Mouse (Mus musculus) inflammation-experienced regulatory T-cells, adult 6 months (primary cell): ENCODE data around the gene Mknk2. TPM values are rescaled to one million over a fixed set of nuclear protein-coding genes. Genes with fewer than 3 reads are reported as not detected.
"Not testable (repeated sequence)": the region's sequence is repeated elsewhere in the genome, so short reads cannot be mapped to it uniquely, and the experiment has no call there.

Experiments
- ATAC-seq: one replicate; pipeline ENCODE4 v1.8.0; 2017
- polyA plus RNA-seq, 3 experiments: library from polyadenylated mRNA; unstranded; fragments of 100-300 nt; shearing (Covaris generic); gene quantifications; one replicate each; pipeline ENCODE4 v1.2.1; 2017

The Mknk2 gene
- polyA plus RNA-seq, 3 experiments from 2014 or later, result 50.3 to 61.4 (median 50.9) TPM

- ATAC-seq, result not testable (repeated sequence)
These were observed 28.0 kb downstream of the Mknk2 start for GRCm38 (mm10) chr10:80649910-80650309.

- ATAC-seq, result no peak
These were observed 31.0 kb downstream of the Mknk2 start for GRCm38 (mm10) chr10:80646936-80647335.

GRCm38 (mm10) chr10:80635345-80635744 lies 42.6 kb downstream of the Mknk2 start:
- no peak for ATAC-seq

GRCm38 (mm10) chr10:80628925-80629324 lies 49.0 kb downstream of the Mknk2 start:
- peak; percentile 78 for ATAC-seq

GRCm38 (mm10) chr10:80627685-80628084 lies 50.2 kb downstream of the Mknk2 start:
- no peak for ATAC-seq

GRCm38 (mm10) chr10:80625764-80626163 lies 52.1 kb downstream of the Mknk2 start:
- ATAC-seq, result no peak

GRCm38 (mm10) chr10:80623457-80624191 lies 54.3 kb downstream of the Mknk2 start:
- peak; percentile 17 for ATAC-seq

- no peak for ATAC-seq
These were observed 55.1 kb downstream of the Mknk2 start, which contains the start of gene Csnk1g2 for GRCm38 (mm10) chr10:80622661-80623456. Gene Csnk1g2 (plus strand): TSS chr10:80622838.

- peak; percentile 78 for ATAC-seq
These were observed 55.8 kb downstream of the Mknk2 start for GRCm38 (mm10) chr10:80621940-80622660.

GRCm38 (mm10) chr10:80621690-80621939 lies 56.3 kb downstream of the Mknk2 start:
- no peak for ATAC-seq

GRCm38 (mm10) chr10:80620796-80621689 lies 56.9 kb downstream of the Mknk2 start:
- ATAC-seq, result no peak

- no peak for ATAC-seq
These were observed 57.5 kb downstream of the Mknk2 start for GRCm38 (mm10) chr10:80620365-80620764.

- no peak for ATAC-seq
These were observed 58.3 kb downstream of the Mknk2 start for GRCm38 (mm10) chr10:80619465-80620244.

- peak; percentile 67 for ATAC-seq
These were observed 59.7 kb downstream of the Mknk2 start for GRCm38 (mm10) chr10:80618181-80618580.

Other genes with a start within 250 kb of the Mknk2 start
- gene Tcf3, start 244.5 kb downstream of the Mknk2 start, polyA plus RNA-seq, result 1 to 10 TPM; 6.7 to 8.2 (median 7.9) TPM
- gene Onecut3, start 183.3 kb downstream of the Mknk2 start, polyA plus RNA-seq, result not detected
- not detected for gene Atp8b3, start 139.0 kb downstream of the Mknk2 start, polyA plus RNA-seq
- 10 to 100 TPM; 11.3 to 18.6 (median 14.9) TPM for gene Rexo1, start 116.6 kb downstream of the Mknk2 start, polyA plus RNA-seq
- gene Klf16, start 100.8 kb downstream of the Mknk2 start, polyA plus RNA-seq, result 1 to 10 TPM; 6.3 to 7.1 (median 6.8) TPM
- gene Abhd17a, start 87.8 kb downstream of the Mknk2 start, polyA plus RNA-seq, result 10 to 100 TPM in 2 of 3 experiments, 1 to 10 TPM in 1; 8.6 to 12.0 (median 11.4) TPM
- gene Scamp4, start 75.2 kb downstream of the Mknk2 start, polyA plus RNA-seq, result 100 to 1,000 TPM in 2 of 3 experiments, 10 to 100 TPM in 1; 96.2 to 110 (median 108) TPM
- 1 to 10 TPM; 2.6 to 4.2 (median 3.1) TPM for gene Adat3, start 75.2 kb downstream of the Mknk2 start, polyA plus RNA-seq
- 1 to 10 TPM; 5.3 to 8.4 (median 8.3) TPM for gene Gm49322, start 72.1 kb downstream of the Mknk2 start, polyA plus RNA-seq
- gene Csnk1g2, start 55.3 kb downstream of the Mknk2 start, polyA plus RNA-seq, result 10 to 100 TPM; 11.7 to 16.3 (median 13.2) TPM
- gene Btbd2, start 21.0 kb downstream of the Mknk2 start, polyA plus RNA-seq, result 10 to 100 TPM in 1 of 3 experiments, 1 to 10 TPM in 2; 3.4 to 10.4 (median 9.2) TPM
- gene Mob3a, start 23.9 kb upstream of the Mknk2 start, polyA plus RNA-seq, result 100 to 1,000 TPM; 190 to 248 (median 240) TPM
- 100 to 1,000 TPM in 2 of 3 experiments, 10 to 100 TPM in 1; 71.4 to 109 (median 107) TPM for gene Izumo4, start 24.1 kb upstream of the Mknk2 start, polyA plus RNA-seq
- 10 to 100 TPM; 20.9 to 33.0 (median 29.8) TPM for gene Ap3d1, start 64.2 kb upstream of the Mknk2 start, polyA plus RNA-seq
- gene Dot1l, start 77.1 kb upstream of the Mknk2 start, polyA plus RNA-seq, result 10 to 100 TPM; 10.9 to 23.4 (median 15.3) TPM
- 10 to 100 TPM; 12.1 to 22.6 (median 17.8) TPM for gene Sf3a2, start 120.1 kb upstream of the Mknk2 start, polyA plus RNA-seq
- gene Plekhj1, start 120.5 kb upstream of the Mknk2 start, polyA plus RNA-seq, result 100 to 1,000 TPM; 127 to 149 (median 146) TPM
- not detected for gene Amh, start 127.1 kb upstream of the Mknk2 start, polyA plus RNA-seq
- not detected for gene Jsrp1, start 135.4 kb upstream of the Mknk2 start, polyA plus RNA-seq
- 1,000 to 10,000 TPM; 1,680 to 2,431 (median 2,240) TPM for gene Oaz1, start 148.5 kb upstream of the Mknk2 start, polyA plus RNA-seq
- not detected for gene Lingo3, start 165.9 kb upstream of the Mknk2 start, polyA plus RNA-seq
- 100 to 1,000 TPM; 144 to 210 (median 202) TPM for gene Lsm7, start 177.1 kb upstream of the Mknk2 start, polyA plus RNA-seq
- 10 to 100 TPM in 2 of 3 experiments, 1 to 10 TPM in 1; 9.6 to 15.0 (median 12.1) TPM for gene Sppl2b, start 177.2 kb upstream of the Mknk2 start, polyA plus RNA-seq
- gene Tmprss9, start 193.7 kb upstream of the Mknk2 start, polyA plus RNA-seq, result not detected
- gene Timm13, start 222.9 kb upstream of the Mknk2 start, polyA plus RNA-seq, result 100 to 1,000 TPM; 207 to 260 (median 248) TPM
- gene Lmnb2, start 240.1 kb upstream of the Mknk2 start, polyA plus RNA-seq, result 1 to 10 TPM; 2.4 to 4.5 (median 3.5) TPM